Comparison of ENCODE assay signal across 17 mouse cellular contexts in the genomic region with DNA sequence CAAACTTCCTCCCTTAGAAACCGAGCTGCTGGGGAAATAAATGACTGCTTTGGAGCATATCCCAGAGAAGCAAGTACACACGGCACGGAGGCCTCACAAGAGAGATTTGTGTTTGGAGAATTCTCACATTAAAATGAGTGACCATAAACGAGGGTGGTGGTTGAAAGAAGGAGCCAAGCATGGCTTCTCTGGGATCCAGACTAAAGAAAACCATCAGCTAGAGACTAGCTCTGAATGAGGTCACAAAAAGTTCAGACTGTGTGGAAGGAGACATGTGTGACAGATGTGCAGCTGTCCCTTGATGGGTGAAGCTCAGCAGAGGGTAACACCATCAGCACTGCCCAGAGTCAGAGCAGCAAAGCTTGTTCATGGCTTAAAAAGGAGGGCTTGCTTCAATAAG.
A peak's percentile ranks its signal among the peaks of the same experiment; 100 is the strongest.
DNase-seq lines count a peak whose midpoint lies in the region; ATAC-seq and TF ChIP-seq lines count a peak whose summit lies in the region.
"Had no signal": no experiment of that assay in that cellular context is flagged by ENCODE, and none has a peak within 500 bp of the region (broad histone marks: within the 10 kb centered on the region; RNA-seq: fewer than 3 reads in every experiment).

No protein-coding gene starts in this region.

- ATAC-seq in kidney, embryonic 16.5 days (ENCODE audit: low FRiP score, low TSS enrichment) = peak; percentile 51; the same call in 1 of the 2 replicates
- ATAC-seq in limb, embryonic 14.5 days (ENCODE audit: low FRiP score, low read depth) = peak; percentile 37; the same call in 1 of the 2 replicates
- no peak for ATAC-seq in stomach, embryonic 14.5 days (ENCODE audit: insufficient number of reproducible peaks, insufficient read depth, low FRiP score, low read depth)
- ATAC-seq: forebrain, postnatal 0 days; liver, postnatal 0 days had no signal

- no peaks in the 10 kb centered on the region for H3K4me1 ChIP-seq in kidney, embryonic 16.5 days (ENCODE audit: insufficient read depth, low read length)
- no peaks in the 10 kb centered on the region for H3K4me1 ChIP-seq in limb, embryonic 14.5 days (ENCODE audit: control insufficient read depth, insufficient read depth, low read length)
- H3K4me1 ChIP-seq in stomach, embryonic 14.5 days (ENCODE audit: control insufficient read depth, insufficient read depth, low read length) = 0 out of 2 replicates have a peak, but pooled peaks cover 3% of the 10 kb centered on the region
- H3K4me1 ChIP-seq: forebrain, embryonic 10.5 days; hindbrain, embryonic 10.5 days had no signal

- H3K27me3 ChIP-seq in kidney, embryonic 16.5 days (ENCODE audit: insufficient read depth, low read length) = no peaks in the 10 kb centered on the region
- H3K27me3 ChIP-seq in limb, embryonic 14.5 days (ENCODE audit: control insufficient read depth, insufficient read depth, low read length) = no peaks in the 10 kb centered on the region
- no peaks in the 10 kb centered on the region for H3K27me3 ChIP-seq in stomach, embryonic 14.5 days (ENCODE audit: control insufficient read depth, insufficient read depth, low read length)

- H3K36me3 ChIP-seq in kidney, embryonic 16.5 days (ENCODE audit: insufficient read depth, low read length) = no peaks in the 10 kb centered on the region
- H3K36me3 ChIP-seq in limb, embryonic 14.5 days (ENCODE audit: control insufficient read depth, insufficient read depth, low read length) = no peaks in the 10 kb centered on the region
- H3K36me3 ChIP-seq in stomach, embryonic 14.5 days (ENCODE audit: control insufficient read depth, insufficient read depth, low read length) = no peaks in the 10 kb centered on the region
- H3K36me3 ChIP-seq: forebrain, embryonic 10.5 days; hindbrain, embryonic 10.5 days had no signal

- no peak overlapping the region for H3K4me3 ChIP-seq in kidney, embryonic 16.5 days (ENCODE audit: low read length)
- H3K4me3 ChIP-seq in limb, embryonic 14.5 days (replicated peaks; ENCODE audit: low read length) = no peak overlapping the region
- no peak overlapping the region for H3K4me3 ChIP-seq in stomach, embryonic 14.5 days (ENCODE audit: low read depth, low read length)
- H3K4me3 ChIP-seq: forebrain, embryonic 10.5 days; hindbrain, embryonic 10.5 days had no signal

- no peak for TF ChIP-seq POLR2A in limb, embryonic 14.5 days (IDR thresholded peaks at IDR 0.05; ENCODE audit: borderline replicate concordance, extremely low read depth, insufficient read depth, insufficient read length)

- no peak for DNase-seq in kidney, postnatal 36 days
- peak; percentile 14 for DNase-seq in embryo, embryonic 9.5 days (ENCODE audit: extremely low spot score)
- DNase-seq in limb, embryonic 14.5 days (ENCODE audit: low spot score) = no peak
- no peak for DNase-seq in right cerebral cortex, postnatal 36 days (ENCODE audit: low spot score in 2 of 2)
- no peak for DNase-seq in cerebellum, postnatal 4 days (ENCODE audit: low spot score in 2 of 2)
- DNase-seq: adrenal gland, postnatal 36 days; cerebellum, adult 11-12 months; cerebellum, postnatal 25 days; forebrain, postnatal 0 days; gastrocnemius, postnatal 36 days; kidney, adult 2 months; liver; liver, postnatal 0 days had no signal

- H3K27ac ChIP-seq in kidney, embryonic 16.5 days (ENCODE audit: low read length) = 0 out of 2 replicates have a peak overlapping the region, but pooled peaks have one; percentile 24
- H3K27ac ChIP-seq in limb, embryonic 14.5 days (replicated peaks; ENCODE audit: low read depth, low read length) = 0 out of 2 replicates have a peak overlapping the region, but pooled peaks have one; percentile 8
- H3K27ac ChIP-seq in stomach, embryonic 14.5 days (ENCODE audit: low read length) = peak overlapping the region; percentile 16; the same call in 1 of the 2 replicates
- H3K27ac ChIP-seq: forebrain, embryonic 10.5 days; hindbrain, embryonic 10.5 days had no signal

- H3K9ac ChIP-seq in kidney, embryonic 16.5 days (replicated peaks; ENCODE audit: low read length) = no peak overlapping the region
- no peak overlapping the region for H3K9ac ChIP-seq in limb, embryonic 14.5 days (ENCODE audit: low read depth, low read length, severe bottlenecking)
- no peak overlapping the region; the same call in 1 of the 2 replicates for H3K9ac ChIP-seq in stomach, embryonic 14.5 days (replicated peaks; ENCODE audit: low read depth, low read length)
- H3K9ac ChIP-seq: forebrain, postnatal 0 days; liver, postnatal 0 days had no signal

- WGBS in kidney, embryonic 16.5 days = 25% methylated on average over 4 of the region's 4 CpGs
- WGBS in limb, embryonic 14.5 days = 31% methylated on average over 4 of the region's 4 CpGs
- 12% methylated on average over 4 of the region's 4 CpGs for WGBS in stomach, embryonic 14.5 days

- no peak overlapping the region for H3K4me2 ChIP-seq in kidney, embryonic 16.5 days (replicated peaks; ENCODE audit: low read depth, low read length)
- H3K4me2 ChIP-seq in limb, embryonic 14.5 days (replicated peaks; ENCODE audit: low read depth, low read length, severe bottlenecking) = no peak overlapping the region
- H3K4me2 ChIP-seq in stomach, embryonic 14.5 days (replicated peaks; ENCODE audit: low read depth, low read length) = no peak overlapping the region

- H3K9me3 ChIP-seq in kidney, embryonic 16.5 days (ENCODE audit: low read length) = no peaks in the 10 kb centered on the region
- H3K9me3 ChIP-seq in limb, embryonic 14.5 days (ENCODE audit: control insufficient read depth, low read length) = no peaks in the 10 kb centered on the region
- no peaks in the 10 kb centered on the region for H3K9me3 ChIP-seq in stomach, embryonic 14.5 days (ENCODE audit: control insufficient read depth, low read depth, low read length)
- H3K9me3 ChIP-seq: forebrain, embryonic 10.5 days; hindbrain, embryonic 10.5 days had no signal
